Mouse (Mus musculus) olfactory bulb, adult 2 months (tissue): ENCODE data around the gene A630023A22Rik.

Experiments used
- CTCF ChIP-seq: fragments of 200-500 bp; IDR thresholded peaks from 2 replicates; pipeline ENCODE4 v1.5.1; 2012; ENCODE audit warnings: low read depth, mild to moderate bottlenecking, low read length, moderate library complexity; ENCODE audit not compliant: insufficient read depth
- POLR2A ChIP-seq: fragments of 200-500 bp; IDR thresholded peaks from 2 replicates; pipeline ENCODE4 v1.6.1; 2012; ENCODE audit warnings: mild to moderate bottlenecking, low read depth, low read length, moderate library complexity; ENCODE audit not compliant: insufficient read depth

GRCm38 (mm10) chr14:34135391-34135790, 32.8 kb upstream of the A630023A22Rik start:
- TF ChIP-seq CTCF (no peak), POLR2A (no peak)
